Mouse (Mus musculus) heart, adult 2 months (tissue): ENCODE data around the gene Prkar2b. TPM values are rescaled to one million over a fixed set of nuclear protein-coding genes. Genes with fewer than 3 reads are reported as not detected.

Experiments used
- DNase-seq, 2 experiments: peaks; one replicate each; pipeline ENCODE4 v3.0.0; 2021
- H3K27ac ChIP-seq: fragments of 200-600 bp; 2 replicates; pipeline ENCODE4 v1.8.1; 2022
- H3K27me3 ChIP-seq: fragments of 200-500 bp; 2 replicates; pipeline ENCODE4 v1.6.1; 2012; ENCODE audit warnings: mild to moderate bottlenecking, low read length, inconsistent platforms, mixed read lengths; ENCODE audit not compliant: control insufficient read depth, insufficient read depth
- H3K36me3 ChIP-seq: fragments of 200-500 bp; 2 replicates; pipeline ENCODE4 v1.6.1; 2012; ENCODE audit warnings: low read length, inconsistent platforms; ENCODE audit not compliant: control insufficient read depth, insufficient read depth
- H3K4me1 ChIP-seq: fragments of 200-500 bp; 2 replicates; pipeline ENCODE4 v1.6.1; 2011; ENCODE audit warnings: low read length; ENCODE audit not compliant: control insufficient read depth, insufficient read depth
- H3K4me3 ChIP-seq: fragments of 200-600 bp; 2 replicates; pipeline ENCODE4 v1.8.1; 2022
- H3K79me2 ChIP-seq: fragments of 200-500 bp; replicated peaks from 2 replicates; pipeline ENCODE4 v1.6.1; 2012; ENCODE audit warnings: mild to moderate bottlenecking, inconsistent platforms, low read length, moderate library complexity, mixed read lengths; ENCODE audit not compliant: control insufficient read depth, insufficient read depth
- H3K9ac ChIP-seq: fragments of 200-500 bp; 2 replicates; pipeline ENCODE4 v1.6.1; 2012; ENCODE audit warnings: low read depth, mild to moderate bottlenecking, control low read depth, inconsistent platforms, low read length, mixed read lengths
- CTCF ChIP-seq: fragments of 200-600 bp; IDR thresholded peaks from 2 replicates; pipeline ENCODE4 v1.8.1; 2022; ENCODE audit warnings: antibody characterized with exemption, mild to moderate bottlenecking, moderate library complexity
- EP300 ChIP-seq: fragments of 200-500 bp; IDR thresholded peaks from 2 replicates; pipeline ENCODE4 v1.6.1; 2011; ENCODE audit warnings: low read depth, low read length, control low read depth; ENCODE audit not compliant: insufficient read depth
- POLR2A ChIP-seq: fragments of 200-500 bp; IDR thresholded peaks from 2 replicates; pipeline ENCODE4 v1.6.1; 2011; ENCODE audit warnings: mild to moderate bottlenecking, low read depth, low read length, control low read depth; ENCODE audit not compliant: insufficient read depth
- WGBS: fragments of 180-500 bp; shearing (Covaris S2); methylation state at CpG from one replicate; pipeline ENCODE4 v1.1.7; 2018; 5-methylcytosine and 5-hydroxymethylcytosine counted together
- intact Hi-C: fragments of 180-260 bp; cut with DNase I; formaldehyde crosslinking; loops from one replicate; pipeline ENCODE4 v1.15.1; 2025
- polyA plus RNA-seq: library from polyadenylated mRNA; depleted of rRNA; stranded (reverse); fragments of >200 nt; gene quantifications from 2 replicates; pipeline ENCODE4 v1.2.3, GENCODE M21; 2012; rRNA removed
- total RNA-seq, 2 experiments: library from RNA; stranded (reverse); gene quantifications; 2 replicates each; pipeline ENCODE4 v1.2.3; 2021

Prkar2b gene
- total and polyA plus RNA-seq, 3 experiments: 5.4 to 10.4 (median 7.9) TPM

DNA sequence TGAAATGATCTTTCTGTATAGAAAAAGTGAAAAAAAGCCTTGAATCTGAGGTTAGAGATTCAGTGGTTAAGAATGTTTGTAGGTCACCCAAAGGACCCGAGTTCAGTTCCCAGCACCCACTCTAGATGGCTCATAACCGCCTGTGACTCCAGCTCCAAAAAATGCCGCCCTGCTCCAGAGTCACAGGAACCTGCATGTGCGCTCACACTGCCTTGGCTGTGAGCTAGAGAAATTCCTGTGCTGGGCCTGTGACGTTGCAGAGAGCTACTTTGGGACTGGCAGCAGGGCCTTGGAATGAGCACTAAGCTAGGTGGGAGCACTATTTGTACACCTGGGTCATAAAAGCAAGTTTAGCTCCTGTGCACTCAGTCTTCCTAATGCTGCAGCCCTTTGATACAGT, 144.4 kb downstream of the Prkar2b start:
- 70% methylated on average over 5 of the region's 5 CpGs for WGBS
- Histone ChIP-seq H3K27ac (peak overlapping the region; percentile 73), H3K27me3 (no peaks in the 10 kb centered on the region)

DNA sequence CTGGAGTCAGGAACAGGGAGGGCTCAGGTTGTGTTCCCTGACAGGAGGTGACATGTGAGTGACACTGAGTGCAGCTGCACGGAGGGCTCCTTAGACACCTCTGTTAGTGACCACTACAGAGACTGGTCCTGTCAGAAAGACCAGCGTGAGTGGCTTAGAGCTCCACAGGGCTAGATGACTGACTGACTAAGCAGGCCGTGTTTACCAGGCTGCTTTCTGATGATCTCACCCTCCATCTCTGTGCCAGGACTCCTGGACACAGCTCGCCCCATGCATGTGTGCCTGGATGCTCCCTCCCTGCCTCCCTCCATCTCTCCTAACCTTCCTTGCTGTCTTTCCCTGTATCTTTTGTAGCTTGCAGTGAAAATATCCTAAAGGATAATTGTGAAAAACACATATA, 147.5 kb downstream of the Prkar2b start:
- intact Hi-C loops: no loop called here
- Histone ChIP-seq H3K79me2 (no peaks in the 10 kb centered on the region), H3K27ac (peak overlapping the region; percentile 61), H3K36me3 (no peaks in the 10 kb centered on the region), H3K9ac (no peak overlapping the region), H3K27me3 (no peaks in the 10 kb centered on the region), H3K4me1 (0 out of 2 replicates have a peak, but pooled peaks cover 2% of the 10 kb centered on the region), H3K4me3 (no peak overlapping the region)
- DNase-seq: peak; percentile 46 to 68
- TF ChIP-seq POLR2A (no peak), EP300 (no peak), CTCF (no peak)
- WGBS: 34% methylated on average over 4 of the region's 4 CpGs

More for the DNA sequence above, 144.4 kb downstream of the Prkar2b start:
- no peaks in the 10 kb centered on the region for H3K36me3 ChIP-seq
- no peaks in the 10 kb centered on the region for H3K79me2 ChIP-seq
- H3K4me1 ChIP-seq: 0 out of 2 replicates have a peak, but pooled peaks cover 2% of the 10 kb centered on the region
- no peak overlapping the region for H3K4me3 ChIP-seq
- TF ChIP-seq EP300 (no peak), POLR2A (no peak), CTCF (no peak)
- peak in 1 of 2 experiments; percentile 39 for DNase-seq
- intact Hi-C loops: loop anchor here (5.0 kb wide), 1 partner anchor 69 kb away; no protein-coding TSS in a partner anchor
- H3K9ac ChIP-seq: no peak overlapping the region

DNA sequence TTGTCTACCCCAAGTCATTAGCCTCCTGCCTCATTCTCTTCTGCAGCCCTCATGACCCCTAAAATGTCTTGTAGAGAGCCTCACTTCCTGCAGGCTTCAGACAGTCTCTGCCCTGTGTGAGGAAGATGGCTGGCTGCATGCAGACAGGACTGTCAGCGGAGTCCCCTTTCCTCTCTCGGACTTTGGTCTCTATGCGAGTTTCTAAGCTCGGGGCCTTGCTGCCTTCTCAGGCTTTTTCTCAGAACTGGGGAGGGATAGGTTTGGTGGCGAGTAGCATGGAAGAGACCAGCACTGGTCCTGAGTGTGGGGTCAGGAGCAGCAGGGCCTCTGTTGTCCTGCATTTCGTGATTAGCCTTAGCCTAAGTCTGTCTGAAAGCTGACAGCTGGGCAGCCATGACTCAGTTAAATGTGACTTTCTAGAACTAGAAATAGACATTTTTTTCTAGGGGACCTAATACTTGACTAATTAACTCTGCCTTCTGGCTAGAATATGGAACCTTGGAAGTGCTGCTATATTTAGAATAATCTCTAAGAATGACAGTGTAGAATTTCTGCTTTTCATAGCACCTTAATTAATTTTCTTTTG, 148.0 kb downstream of the Prkar2b start:
- H3K36me3 ChIP-seq: no peaks in the 10 kb centered on the region
- peak overlapping the region; percentile 61 for H3K27ac ChIP-seq
- TF ChIP-seq EP300 (no peak), CTCF (no peak), POLR2A (no peak)
- intact Hi-C loops: no loop called here
- H3K27me3 ChIP-seq: no peaks in the 10 kb centered on the region
- H3K9ac ChIP-seq: no peak overlapping the region
- 0 out of 2 replicates have a peak, but pooled peaks cover 2% of the 10 kb centered on the region for H3K4me1 ChIP-seq
- H3K4me3 ChIP-seq: no peak overlapping the region
- 86% methylated on average over 6 of the region's 6 CpGs for WGBS
- no peak for DNase-seq
- H3K79me2 ChIP-seq: no peaks in the 10 kb centered on the region

Other genes starting within 250 kb of the Prkar2b start
- 10 to 100 TPM; 58.2 to 67.2 TPM for gene Hbp1, start 110.8 kb downstream of the Prkar2b start, total RNA-seq
- gene Hbp1, start 110.8 kb downstream of the Prkar2b start, polyA plus RNA-seq: 65.4 and 108 TPM in 2 replicates
- gene Pik3cg, start 147.4 kb upstream of the Prkar2b start, total RNA-seq: 1 to 10 TPM; 1.3 to 2.0 TPM
- gene Pik3cg, start 147.4 kb upstream of the Prkar2b start, polyA plus RNA-seq: 1.2 and 1.7 TPM in 2 replicates